Mouse (Mus musculus) central nervous system, embryonic 14 days (tissue): ENCODE measurements around the gene Crp. TPM values are rescaled to one million over a fixed set of nuclear protein-coding genes. Genes with fewer than 3 reads are reported as not detected.

Experiments used
- polyA plus RNA-seq: library from polyadenylated mRNA; depleted of rRNA; stranded (reverse); fragments of >200 nt; gene quantifications from 2 replicates; pipeline ENCODE4 v1.2.3, GENCODE M21; 2012; rRNA removed

Gene Crp
- 0.02 TPM in 1 of 2 replicates, not detected in the other for polyA plus RNA-seq

DNA sequence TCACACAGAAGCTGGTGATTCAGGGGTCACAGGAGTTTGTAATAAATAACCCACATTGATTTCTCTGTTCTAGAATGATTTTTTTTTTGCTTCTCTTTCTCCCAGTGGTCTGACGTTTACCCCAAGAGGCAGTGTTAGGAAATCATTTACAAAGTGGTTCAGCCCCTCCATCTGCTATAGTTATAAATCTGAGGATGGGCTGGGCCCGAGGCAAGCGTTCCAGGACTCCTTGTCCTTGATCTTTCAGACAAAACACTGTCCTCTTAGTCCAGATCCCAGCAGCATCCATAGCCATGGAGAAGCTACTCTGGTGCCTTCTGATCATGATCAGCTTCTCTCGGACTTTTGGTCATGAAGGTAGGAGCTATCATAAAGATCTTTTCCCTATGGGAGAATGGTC, at the start of gene Crp:
Gene Crp, plus strand, starts transcription at position 212 of the 400 bp plus-strand sequence.

Other genes with a start within 250 kb of the Crp start
- 0.28 and 0.30 TPM in 2 replicates for gene Slamf9, start 222.7 kb upstream of the Crp start, polyA plus RNA-seq
- gene Igsf9, start 216.3 kb upstream of the Crp start, polyA plus RNA-seq, result 120 and 129 TPM in 2 replicates
- gene Tagln2, start 198.0 kb upstream of the Crp start, polyA plus RNA-seq, result 48.1 and 64.7 TPM in 2 replicates
- gene Cfap45, start 177.3 kb upstream of the Crp start, polyA plus RNA-seq, result 2.4 and 2.7 TPM in 2 replicates
- 0.23 and 0.33 TPM in 2 replicates for gene Vsig8, start 142.1 kb upstream of the Crp start, polyA plus RNA-seq
- gene Slamf8, start 107.5 kb upstream of the Crp start, polyA plus RNA-seq, result 0.09 and 0.29 TPM in 2 replicates
- gene Fcrl6, start 95.5 kb upstream of the Crp start, polyA plus RNA-seq, result 0.10 and 0.15 TPM in 2 replicates
- 8.6 and 10.5 TPM in 2 replicates for gene Dusp23, start 65.1 kb upstream of the Crp start, polyA plus RNA-seq
- gene Apcs, start 197.0 kb downstream of the Crp start, polyA plus RNA-seq, result not detected in 2 replicates